Mouse (Mus musculus) cerebellum, postnatal 14 days (tissue): ENCODE measurements at regions not wholly inside any gene's neighbourhood (a gene's known extent, or its start where the extent isn't known, plus 50 kb on each side); places are given as distances from the start of the nearest gene placed in this dataset.
A peak's percentile ranks its signal among the peaks of the same experiment; 100 is the strongest.
"Not testable (repeated sequence)": the region's sequence is repeated elsewhere in the genome, so short reads cannot be mapped to it uniquely, and the experiment has no call there.

ENCODE experiments used
- DNase-seq, 2 experiments: peaks; one replicate each; pipeline ENCODE4 v3.0.0; 2021; ENCODE audit warnings: mixed read lengths in 2 of 2

DNA sequence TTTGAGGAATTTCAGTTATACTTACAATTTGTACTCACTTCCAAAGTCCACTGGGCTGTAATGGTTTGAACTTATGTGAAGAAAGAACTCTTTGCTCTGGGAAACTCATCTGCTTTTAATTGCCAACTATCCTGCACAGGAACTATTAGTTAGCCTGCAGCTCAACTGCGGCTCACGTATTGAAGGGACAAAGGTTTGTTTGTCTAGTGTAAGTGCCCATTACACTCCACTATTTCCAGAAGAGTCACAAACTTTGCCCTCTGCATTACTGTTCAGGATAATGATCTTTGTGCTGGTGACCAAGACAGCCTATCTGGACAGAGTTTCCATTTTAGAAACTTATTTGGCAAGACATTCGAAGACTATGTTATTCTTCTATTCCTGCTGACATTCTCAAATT is 74.5 kb downstream of the Slc10a2 start:
- DNase-seq: no peak

DNA sequence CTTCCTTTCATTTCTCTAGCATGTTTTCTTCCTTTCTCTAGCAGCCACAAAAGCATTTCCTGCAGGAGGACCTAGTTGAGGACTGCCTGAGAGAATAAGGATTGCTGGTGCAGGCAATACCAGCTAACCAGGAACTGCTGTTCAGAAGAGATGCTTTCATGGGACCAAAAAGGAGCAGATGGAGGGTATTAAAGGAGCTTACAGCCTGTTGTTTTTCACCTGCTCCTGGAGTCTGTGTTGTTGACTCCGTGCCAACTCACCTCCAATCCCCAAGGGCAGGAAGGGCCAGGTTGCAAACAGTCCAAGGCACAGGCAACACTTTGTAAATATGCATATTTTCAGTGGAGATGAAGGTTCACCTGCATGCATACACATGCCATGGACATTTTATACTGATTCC is 92.8 kb downstream of the Slc10a2 start:
- DNase-seq: peak; percentile 72 to 75

- no peak for DNase-seq
Measured at GRCm38 (mm10) chr8:5011771-5012170, 93.4 kb downstream of the Slc10a2 start.

- not testable (repeated sequence) for DNase-seq
Measured at GRCm38 (mm10) chr8:5003359-5003758, 101.8 kb downstream of the Slc10a2 start.
